Mouse (Mus musculus) embryonic fibroblast, embryonic 13.5 days (primary cell): ENCODE data around the gene Hnrnpc.

Experiments used
- CTCF ChIP-seq: IDR thresholded peaks from 2 replicates; pipeline ENCODE4 v1.5.1; 2011; ENCODE audit warnings: mild to moderate bottlenecking, control low read depth, low read length, moderate library complexity, borderline replicate concordance; ENCODE audit not compliant: insufficient read depth
- POLR2A ChIP-seq: IDR thresholded peaks from 2 replicates; pipeline ENCODE4 v1.6.1; 2011; ENCODE audit warnings: low read depth, mild to moderate bottlenecking, control low read depth, low read length, moderate library complexity

DNA sequence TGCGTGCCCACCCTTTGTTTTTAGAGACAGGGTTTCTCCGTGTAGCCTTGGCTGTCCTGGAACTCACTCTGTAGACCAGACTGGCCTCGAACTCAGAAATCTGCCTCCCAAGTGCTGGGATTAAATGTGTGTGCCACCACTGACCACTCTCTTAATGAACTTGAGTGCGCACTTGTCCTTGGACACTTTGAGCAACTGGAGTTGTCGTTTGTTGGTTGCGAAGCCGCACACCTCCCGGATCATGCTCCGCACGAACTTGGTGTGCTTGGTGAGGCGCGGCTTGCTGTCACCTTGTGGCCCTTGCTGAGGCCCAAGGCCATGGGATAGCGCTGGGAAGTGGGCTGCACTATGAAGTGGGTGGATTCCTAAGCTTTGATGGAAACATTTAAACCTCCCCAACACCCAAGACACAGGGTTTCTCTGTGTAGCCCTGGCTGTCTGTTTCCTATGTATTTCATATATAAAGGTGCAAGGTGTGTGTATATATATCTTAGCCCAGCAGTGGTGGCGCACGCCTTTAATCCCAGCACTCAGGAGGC is 32.2 kb downstream of the Hnrnpc start:
- TF ChIP-seq CTCF (no peak), POLR2A (no peak)
